Mouse (Mus musculus): ENCODE results near the gene Hipk4.

DNA sequence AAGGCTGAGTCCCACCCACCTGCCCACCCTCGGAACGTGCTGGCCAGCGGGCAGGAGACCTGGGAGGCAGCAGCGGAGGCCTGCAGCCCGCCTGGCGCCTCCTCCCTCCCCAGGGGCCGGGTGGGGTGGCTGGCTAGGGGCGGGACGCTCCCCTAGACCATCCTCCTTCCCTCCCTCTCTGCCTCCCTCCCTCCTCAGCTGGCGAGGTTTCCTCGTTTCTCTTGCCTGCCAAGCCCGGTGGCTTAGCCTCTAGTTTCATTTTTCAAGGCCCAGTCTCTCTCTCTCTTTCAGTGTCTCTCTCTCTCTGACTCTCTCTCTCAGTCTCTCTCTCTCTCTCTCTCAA is 41.5 kb upstream of the Hipk4 start:
- no peak for TF ChIP-seq CTCF (conservative IDR thresholded peaks at IDR 0.05; ENCODE audit: insufficient read depth, insufficient read length, low read depth, low read length)
- peak; percentile 18 for TF ChIP-seq POLR2A (IDR thresholded peaks at IDR 0.05; ENCODE audit: low read depth, low read length)
